Mouse (Mus musculus) cerebral cortex, adult 2 months (tissue): Measurements from ENCODE around the gene Clstn1.

Experiments used
- WGBS: fragments of 180-500 bp; shearing (Covaris S2); methylation state at CpG from one replicate; pipeline ENCODE4 v1.1.7; 2018; 5-methylcytosine and 5-hydroxymethylcytosine counted together

The Clstn1 gene

DNA sequence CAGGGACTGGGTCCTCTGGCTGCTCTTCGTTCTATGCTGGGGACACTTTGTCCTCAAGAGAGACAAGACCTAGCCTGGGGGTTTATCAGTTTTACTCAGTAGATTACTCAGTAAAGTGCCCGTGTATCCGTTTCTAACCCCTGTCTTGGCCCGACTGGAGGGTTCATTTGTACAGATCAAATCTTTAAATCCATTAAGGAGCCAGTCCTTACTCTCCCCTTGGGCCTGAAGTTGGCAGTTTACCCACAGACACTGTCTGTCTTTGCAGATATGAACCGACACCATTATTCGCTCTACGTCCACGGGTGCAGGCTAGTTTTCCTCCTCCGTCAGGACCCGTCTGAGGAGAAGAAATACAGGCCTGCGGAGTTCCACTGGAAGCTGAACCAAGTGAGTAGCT is 48.7 kb downstream of the Clstn1 start:
- WGBS: 96% methylated on average over 11 of the region's 11 CpGs

DNA sequence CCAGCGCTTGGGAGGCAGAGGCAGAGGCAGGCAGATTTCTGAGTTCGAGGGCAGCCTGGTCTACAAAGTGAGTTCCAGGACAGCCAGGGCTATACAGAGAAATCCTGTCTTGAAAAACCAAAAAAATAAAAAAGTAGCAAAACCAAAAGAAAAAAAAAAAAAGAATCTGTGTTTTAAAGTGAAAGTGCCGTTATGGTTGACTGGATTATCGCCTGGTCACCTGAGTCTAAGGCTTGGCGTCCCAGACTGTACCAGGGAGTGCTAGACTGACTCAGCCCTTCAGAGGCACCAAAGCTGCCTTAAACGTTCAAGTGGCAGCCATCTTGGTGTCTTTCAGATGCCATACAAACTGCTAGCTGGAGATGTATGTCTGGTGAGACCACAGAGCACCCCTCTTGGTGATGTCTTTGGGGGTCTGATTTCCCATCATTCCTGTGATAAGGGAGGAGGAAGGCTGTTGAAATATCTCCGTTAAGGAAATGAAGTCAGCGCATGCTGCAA is 49.7 kb downstream of the Clstn1 start:
- WGBS: 85% methylated on average over 8 of the region's 8 CpGs

DNA sequence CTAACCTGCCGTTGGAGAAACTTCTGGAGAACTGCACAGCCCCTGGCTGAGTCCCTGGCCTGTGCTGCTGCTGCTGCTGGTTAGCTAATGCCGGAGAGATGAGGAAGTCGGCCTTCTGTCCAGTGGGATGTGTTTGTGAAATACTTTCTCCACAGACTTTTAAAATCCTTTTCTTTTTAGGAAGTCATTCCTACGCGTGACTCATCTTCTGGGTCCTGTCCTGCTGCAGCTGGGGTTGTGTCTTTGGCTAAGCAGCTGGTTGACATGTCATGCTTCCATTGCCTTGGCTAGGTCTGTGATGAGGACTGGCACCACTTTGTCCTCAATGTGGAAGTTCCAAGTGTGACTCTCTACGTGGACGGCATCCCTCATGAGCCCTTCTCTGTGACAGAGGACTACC is 51.7 kb downstream of the Clstn1 start:
- 46% methylated on average over 7 of the region's 7 CpGs for WGBS

DNA sequence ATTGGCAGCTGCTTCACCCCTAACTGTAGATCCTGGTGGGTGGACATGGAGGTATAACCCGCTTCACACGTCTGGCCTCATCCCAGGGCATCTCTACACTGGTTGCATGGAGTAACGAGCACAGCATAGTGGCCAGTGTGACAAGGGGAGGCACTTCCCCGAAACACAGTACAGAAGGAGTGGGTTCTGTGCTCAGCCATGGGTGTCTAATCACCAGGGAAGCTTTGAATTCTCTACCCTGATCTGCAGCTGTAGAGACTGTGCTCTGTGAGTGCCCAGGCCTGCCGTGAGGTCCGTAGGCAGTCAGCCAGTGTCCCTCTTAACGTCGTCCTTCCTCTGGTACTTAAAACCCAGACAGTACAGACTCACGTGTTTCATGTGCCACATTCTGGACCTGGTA is 54.6 kb downstream of the Clstn1 start:
- 64% methylated on average over 9 of the region's 9 CpGs for WGBS

DNA sequence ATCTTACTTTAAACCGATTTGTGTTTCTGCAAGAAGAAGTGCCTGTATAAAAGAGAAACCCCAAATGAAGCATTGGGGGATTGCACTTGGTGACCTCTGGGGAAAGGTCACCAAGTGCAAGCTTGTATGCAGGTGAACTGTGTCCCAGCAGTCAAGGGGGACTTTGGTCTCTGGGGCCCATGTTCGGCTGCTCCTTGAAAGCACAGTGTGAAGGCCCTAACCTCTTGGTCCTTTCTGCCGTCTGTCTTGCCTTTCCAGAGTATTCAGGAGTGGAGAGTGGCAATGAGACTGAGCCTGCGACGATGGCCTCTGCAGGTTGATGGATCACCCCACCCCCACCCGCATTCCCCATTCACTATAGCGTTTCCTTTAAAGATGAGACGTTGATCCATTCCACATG is 55.1 kb downstream of the Clstn1 start:
- WGBS: 81% methylated on average over 8 of the region's 8 CpGs

DNA sequence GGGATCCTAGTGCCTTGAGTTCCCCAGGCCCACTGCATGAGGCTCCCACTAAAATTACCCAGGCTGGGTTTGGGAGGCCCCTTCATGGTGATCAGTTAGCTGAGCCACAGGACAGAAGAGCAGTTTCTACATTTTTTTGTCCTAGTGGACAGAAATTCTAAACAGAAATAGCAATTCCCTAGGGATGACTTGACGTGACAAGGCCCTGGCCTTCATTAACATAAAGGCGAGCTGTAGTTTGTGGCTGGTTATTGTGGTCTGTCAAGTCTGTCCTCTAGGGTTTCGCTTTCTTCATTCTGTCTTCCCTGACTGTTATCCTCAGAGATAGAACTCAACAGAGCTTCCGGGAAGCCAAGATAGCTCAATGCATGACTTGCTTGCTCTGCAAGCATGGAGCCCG is 55.7 kb downstream of the Clstn1 start:
- WGBS: 83% methylated on average over 5 of the region's 5 CpGs

DNA sequence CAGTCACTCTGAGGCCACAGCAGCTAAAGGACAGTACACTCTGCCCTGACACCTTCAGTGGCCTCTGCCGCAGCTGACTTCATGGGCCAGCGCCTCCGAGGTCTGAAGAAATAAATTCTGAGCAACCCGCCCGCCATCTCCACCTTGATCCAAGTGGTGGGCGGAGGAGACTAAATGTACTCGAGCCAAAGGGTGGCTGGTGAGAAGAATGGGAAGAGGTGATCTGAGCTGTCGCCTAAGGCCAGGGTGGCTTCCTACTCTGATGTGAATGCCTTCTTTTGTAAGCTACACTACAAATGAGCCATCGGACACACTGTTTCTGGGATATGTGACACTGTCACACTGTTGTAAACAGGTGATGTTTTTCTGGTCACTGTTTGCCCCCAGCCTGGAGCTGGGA is 59.5 kb downstream of the Clstn1 start:
- 66% methylated on average over 9 of the region's 9 CpGs for WGBS

DNA sequence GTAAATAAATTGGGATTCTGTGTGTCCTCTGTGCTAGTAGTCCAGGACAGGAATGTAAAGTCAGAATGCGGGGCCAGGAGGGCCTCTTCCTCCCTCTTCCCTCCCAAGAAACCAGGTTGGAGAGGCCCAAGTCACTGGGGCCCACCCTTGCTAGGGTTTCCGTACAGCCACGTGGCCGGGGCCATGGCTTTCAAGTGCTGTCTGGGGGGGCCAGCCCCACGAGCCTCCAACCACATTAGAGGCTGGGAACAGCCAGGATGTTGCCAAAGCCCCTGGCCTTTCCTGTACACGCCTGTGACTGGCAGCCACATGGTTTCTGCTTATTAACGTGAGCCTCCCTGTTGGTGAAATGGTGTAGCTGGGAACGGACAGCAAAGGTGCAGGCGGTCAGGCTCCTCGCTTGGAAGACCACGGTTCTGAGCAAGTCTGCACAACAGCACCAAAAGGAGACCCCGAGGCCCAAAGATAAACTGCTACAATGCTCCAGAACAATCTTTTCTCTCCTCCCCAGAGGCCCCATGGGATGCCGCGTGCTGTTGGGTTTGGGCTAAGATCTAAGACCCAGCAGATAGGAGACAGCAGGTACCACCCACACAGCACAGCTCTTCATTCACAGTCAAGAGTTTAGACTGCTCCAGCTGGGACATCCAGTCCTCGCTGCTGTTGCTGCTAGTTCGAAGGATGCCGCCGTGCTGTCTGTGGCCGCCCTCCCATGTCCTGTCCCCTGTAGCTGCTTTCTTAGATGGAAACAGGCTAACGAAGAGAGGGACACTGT is 62.0 kb downstream of the Clstn1 start:
- WGBS: 62% methylated on average over 20 of the region's 20 CpGs

DNA sequence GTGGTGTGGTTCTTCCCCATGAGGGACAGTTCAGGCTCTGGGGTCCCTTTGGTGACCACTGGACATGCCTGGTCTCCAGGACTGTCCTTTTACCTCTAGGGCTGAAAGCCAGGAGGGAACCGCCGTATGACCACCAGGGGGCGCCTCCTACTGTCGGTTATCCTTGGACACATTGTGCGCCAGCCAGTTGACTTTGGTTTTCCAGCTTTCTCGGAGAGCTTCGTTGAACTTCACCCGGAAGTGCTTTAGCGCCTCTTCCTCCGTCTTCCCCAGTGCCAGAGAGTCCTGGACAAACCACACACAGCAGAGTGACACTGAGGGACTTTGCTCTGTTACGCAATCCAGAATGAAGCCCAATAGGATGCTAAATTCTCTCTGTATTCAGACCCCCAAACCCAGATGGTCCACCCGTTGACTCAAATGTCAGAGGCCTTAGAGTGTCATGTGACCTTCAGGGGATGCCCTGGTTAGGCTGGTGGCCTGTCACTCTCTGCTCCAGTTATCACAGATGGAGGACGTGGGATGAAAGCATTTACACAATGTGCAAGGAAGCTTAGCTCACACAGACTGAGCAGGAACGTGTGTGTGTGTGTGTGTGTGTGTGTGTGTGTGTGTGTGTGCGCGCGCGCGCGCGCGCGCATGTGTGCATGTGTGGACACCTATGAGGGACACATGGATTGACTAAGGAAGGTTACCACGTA is 64.4 kb downstream of the Clstn1 start:
- WGBS: 48% methylated on average over 24 of the region's 24 CpGs

DNA sequence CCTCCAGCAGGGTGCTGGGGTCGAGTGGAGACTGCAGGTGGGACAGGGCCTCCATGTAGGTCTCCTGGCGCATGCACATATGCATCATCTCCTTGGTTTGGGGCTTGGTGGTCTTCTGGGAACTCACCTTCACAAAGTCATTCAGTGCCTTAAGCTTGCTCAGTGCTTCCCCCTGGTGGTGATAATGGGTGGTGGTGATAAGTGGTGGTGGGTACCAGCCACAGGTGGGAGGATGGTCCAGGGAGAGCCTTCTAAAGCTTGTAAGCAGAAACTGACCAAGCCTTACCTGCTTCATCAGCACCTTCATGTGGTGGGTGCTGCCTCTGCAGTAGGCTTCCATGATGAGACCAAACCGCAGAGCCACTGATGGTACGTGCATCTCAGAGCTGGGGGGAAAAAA is 68.0 kb downstream of the Clstn1 start:
- WGBS: 86% methylated on average over 4 of the region's 4 CpGs

DNA sequence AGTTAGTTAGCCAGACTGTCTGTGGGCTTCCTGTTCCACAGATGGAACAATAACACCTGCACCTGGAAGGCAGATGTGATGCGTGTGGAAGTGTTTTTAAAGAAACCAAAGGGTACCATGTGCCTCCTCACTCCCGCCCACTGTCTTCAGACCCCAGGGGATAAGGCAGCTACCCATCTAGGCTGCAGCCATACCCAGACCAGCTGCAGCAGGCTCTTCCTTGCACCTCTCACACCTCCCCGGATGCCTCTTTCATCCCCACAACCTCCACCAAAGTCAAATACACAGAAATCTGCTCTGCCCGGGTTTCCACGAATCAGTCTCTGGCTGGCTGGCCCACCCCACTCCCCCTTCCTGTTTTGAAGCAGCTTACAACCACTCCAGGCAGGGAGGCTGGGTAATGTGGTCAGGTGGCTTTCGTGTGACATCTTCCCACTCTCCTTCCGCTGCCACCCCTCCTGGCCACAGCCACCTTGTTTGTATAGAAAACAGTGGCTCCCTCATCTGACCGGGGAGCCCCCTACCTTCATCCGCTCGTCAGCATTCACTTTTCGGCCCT is 71.7 kb downstream of the Clstn1 start:
- 79% methylated on average over 11 of the region's 11 CpGs for WGBS

DNA sequence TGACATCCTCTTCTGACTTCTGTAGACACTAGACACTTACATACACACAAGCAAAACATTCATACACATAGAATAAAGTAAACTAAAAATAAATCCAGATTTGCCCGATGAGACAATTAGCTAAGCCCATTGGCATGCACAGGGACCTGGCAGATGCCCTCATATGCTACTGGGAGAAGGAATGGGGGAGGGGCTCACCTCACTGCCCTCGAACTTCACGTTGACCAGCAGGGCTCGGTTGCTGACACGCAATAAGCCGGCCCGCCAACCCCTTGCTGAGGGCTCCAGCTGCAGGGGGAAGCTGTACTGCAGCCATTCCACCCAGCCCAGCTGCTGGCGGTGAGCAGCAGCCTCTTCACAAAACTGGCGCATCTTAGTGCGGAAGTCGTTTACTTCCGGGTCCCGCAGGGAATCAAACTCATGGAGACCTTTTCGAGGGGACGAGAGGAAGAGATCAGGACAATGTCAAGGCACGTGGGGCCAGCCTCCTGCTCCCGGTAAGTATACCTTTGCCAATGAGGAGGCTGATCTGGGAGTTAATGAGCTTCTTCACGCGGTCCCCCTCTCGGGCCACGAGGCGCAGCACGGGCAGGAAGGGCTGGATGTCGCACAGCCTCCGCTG is 73.3 kb downstream of the Clstn1 start:
- WGBS: 72% methylated on average over 25 of the region's 25 CpGs

DNA sequence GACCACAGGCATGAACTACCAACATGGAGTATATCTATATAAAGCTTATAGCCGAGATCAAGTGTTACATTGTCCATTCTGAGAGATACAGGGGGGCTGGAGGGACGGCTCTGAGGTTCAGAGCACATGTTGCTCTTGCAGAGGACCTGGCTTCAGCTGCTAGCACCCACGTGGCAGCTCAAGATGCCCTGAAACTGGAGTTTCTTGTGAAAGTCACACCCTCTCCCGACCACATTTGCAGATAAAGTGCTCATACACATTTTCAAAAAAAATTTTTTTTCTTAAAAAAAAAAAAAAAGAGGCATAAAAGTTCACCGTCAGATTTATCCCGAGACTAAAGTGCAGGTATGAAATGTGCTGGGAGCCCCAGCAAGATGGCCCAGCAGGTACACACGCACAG is 74.3 kb downstream of the Clstn1 start:
- WGBS: 81% methylated on average over 7 of the region's 7 CpGs

DNA sequence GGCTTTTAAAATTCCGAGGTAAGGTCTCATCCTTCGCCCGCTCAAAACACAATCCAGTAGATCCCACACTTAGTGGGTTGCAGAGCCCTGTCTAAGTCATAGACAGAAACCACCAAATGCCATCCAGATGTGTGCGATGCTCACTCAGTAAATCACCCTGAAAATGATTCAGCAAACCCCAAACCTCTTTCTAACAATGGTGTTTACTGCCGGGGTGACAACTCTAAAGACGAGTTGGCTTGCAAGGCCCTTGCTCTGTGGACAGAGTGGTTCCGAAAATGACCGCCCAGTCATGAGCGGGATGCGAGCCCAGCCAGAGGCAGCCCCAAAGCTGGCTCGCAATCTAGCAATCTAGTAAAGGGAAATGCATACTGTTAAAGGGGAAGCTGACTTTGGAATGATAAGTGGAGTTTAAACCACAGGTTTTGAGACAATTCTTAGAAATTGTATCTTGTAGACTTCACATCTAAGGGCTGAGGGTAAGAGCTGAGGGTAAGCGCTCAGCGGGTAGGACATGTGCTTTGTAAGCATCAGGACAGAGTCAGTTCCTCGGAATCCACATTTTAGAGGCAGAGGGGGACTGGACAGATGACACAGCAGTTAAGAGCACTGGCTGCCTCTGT is 75.8 kb downstream of the Clstn1 start:
- WGBS: 83% methylated on average over 14 of the region's 14 CpGs

DNA sequence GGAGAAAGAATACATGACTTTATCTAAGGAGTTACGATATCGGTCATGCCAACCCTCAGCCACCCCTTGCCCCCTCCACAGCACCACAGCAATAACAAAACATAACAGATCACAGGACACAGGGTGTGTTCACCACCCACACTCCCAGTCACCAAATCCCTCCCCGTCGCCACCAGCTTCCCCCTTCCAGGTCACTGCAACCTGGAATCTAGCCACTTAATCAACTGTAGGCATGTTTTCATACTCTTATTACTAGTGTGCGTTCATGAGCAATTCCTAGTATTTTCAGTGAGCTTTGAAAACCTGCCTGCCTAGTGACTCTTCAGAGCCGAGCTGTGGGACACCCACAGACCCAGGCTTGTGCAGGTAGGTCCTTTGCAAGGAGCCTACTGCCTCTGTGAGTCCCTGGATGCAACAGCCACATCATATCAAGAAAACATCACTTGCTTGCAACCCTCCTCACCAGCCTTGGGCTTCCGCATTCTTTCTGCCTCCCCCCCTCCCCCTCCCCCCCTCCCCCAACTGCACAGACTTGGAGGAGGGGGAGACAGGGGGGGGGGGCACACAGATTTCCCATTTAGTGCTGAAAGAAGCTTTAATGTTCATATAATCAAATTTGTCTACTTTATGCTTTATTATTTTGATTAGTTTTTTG is 77.7 kb downstream of the Clstn1 start:
- WGBS: 76% methylated on average over 7 of the region's 7 CpGs

DNA sequence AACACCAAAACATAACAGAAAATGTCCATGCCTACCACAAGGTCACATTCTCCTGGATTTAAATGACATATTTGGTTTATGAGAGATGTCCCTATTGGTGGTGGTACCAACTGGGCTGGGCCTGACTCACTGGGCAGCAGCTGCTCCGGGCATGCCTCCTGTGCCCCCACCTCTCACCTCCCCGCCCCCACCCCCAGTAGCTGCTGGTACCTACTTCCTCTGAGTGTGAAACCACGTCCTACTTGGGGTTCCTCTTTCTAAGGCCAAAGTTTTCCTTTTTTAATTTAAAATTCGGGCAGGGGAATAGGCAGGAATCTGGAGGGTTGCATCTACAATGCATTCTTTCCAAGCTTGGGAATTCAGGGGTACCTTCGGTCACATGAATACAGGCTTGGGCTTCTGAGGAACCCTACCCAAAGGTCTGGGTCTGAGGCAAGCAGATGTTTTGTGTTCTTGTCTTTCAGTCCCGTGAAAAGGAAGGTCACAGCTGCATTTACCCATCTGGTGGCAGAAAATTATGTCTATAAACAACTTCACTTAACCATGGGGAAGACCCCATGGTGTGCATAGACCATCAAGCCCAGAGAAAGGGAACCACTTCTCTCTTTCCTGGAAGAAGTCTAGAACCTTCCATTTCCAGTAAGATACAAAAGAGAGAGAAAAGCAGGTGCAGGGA is 78.9 kb downstream of the Clstn1 start:
- WGBS: 77% methylated on average over 6 of the region's 6 CpGs

DNA sequence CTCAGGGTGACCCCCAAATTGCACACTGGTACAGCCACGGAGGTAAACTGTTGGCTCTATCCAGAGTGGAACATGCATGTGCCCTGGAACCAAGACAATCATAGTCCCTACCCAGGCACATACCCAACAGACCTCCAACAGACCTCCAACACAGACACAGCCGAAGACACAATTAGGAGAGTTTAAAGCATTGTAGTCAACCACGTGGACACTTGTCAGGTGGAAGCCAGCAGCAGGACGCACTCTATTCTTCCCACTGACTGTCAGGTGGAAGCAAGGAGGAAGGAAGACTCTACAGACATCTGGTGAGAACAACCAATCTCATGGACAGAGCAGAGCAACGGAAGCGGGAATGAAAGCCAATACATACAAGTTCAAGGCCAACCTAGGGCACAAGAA is 79.4 kb downstream of the Clstn1 start:
- 88% methylated on average over 6 of the region's 6 CpGs for WGBS

DNA sequence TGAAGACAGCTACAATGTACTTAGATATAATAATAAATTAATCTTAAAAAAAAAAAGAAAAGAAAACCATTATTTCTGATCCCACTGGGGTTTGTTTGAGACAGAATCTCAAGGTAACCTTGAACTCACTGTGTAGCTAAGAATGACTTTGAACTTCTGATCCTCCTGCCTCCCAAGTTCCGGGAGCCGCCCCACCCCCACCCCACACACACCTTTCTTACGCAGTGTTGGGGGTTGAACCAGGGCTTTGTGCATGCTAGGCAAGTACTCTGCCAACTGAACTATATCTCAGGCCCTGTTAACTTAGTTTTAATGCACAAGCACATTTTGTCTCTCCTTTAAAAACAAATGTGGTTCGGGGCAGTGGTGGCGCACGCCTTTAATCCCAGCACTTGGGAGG is 84.9 kb downstream of the Clstn1 start:
- WGBS: 96% methylated on average over 6 of the region's 6 CpGs

DNA sequence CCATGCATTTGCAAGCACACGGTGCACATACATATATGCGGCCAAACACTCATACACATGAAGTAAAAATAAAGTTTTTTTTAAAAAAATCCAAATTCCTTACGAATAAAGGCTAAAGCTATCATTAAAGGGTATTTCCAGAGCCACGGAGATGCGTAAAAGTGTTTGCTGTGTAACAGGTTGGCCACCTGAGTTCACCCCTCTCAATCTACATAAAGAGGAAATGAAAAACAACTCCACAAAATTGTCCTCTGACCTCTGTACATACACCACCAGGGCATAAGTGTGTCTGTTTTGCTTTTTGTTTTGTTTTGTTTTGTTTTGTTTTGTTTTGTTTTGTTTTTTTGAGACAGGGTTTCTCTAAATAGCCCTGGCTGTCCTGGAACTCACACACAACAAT is 86.5 kb downstream of the Clstn1 start:
- WGBS: 93% methylated on average over 5 of the region's 5 CpGs

DNA sequence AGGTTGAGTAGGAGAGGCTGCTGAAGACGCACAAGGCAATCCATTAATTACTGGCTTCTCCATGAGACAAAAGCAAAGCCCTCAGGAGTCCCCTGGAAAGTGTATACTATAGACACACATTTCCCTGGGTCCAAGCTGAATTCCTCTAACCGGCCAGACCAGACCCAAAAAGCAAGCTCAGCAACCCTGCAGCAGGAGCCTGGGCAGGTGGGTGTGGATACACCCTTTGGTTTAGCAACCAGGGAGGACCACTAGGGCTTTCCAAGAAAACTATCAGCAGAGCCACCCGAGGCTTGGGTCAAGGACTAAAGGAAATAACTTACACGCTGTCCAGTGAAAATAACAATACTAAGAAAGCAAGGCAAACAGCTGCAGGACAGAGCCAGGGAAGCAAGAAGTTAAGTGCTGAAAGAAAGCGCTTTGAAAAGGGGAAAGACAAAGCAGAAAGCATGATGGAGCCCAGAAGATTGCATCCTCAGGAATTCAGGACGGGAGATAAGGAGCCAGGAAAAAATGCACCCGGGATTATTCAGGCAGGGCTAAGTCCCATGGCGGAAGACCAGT is 88.6 kb downstream of the Clstn1 start:
- WGBS: 19% methylated on average over 8 of the region's 8 CpGs
